Mouse (Mus musculus) thymus, adult 2 months (tissue): ENCODE results near the gene Fjx1.

Experiments
- CTCF ChIP-seq: fragments of 200-500 bp; IDR thresholded peaks from 2 replicates; pipeline ENCODE4 v1.5.1; 2012; ENCODE audit warnings: mild to moderate bottlenecking, control low read depth, low read length, moderate library complexity, borderline replicate concordance; ENCODE audit not compliant: control insufficient read depth, poor library complexity, insufficient read depth; ENCODE audit errors: extremely low read depth
- POLR2A ChIP-seq: fragments of 200-500 bp; IDR thresholded peaks from 2 replicates; pipeline ENCODE4 v1.6.1; 2012; ENCODE audit warnings: mild to moderate bottlenecking, low read length, control low read depth, moderate library complexity; ENCODE audit not compliant: control insufficient read depth, poor library complexity, insufficient read depth; ENCODE audit errors: extremely low read depth

- TF ChIP-seq CTCF (no peak), POLR2A (no peak)
These were observed 12.0 kb upstream of the Fjx1 start for GRCm38 (mm10) chr2:102464342-102464732.
